Mouse (Mus musculus): ENCODE measurements around the gene Gpr84.

DNA sequence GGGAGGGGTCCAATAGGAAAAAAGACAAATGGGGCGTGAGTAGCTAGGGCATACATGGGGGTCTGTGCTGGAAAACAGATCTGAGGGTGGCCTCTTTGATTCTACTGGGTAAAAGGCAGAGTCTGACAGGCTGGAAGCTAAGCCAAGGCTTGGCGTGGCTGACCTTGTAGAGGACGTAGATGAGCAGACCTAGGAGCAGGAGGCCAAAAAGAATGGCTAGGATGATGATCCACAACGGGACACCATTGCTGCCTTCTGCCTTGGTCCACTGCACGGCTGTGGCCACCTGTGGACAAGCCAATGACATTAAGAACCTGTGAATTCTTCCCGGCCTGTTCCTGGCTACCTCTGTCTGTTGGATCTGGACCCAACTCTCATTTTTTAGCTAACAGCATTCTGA lies 35.4 kb upstream of the Gpr84 start:
- no peak for TF ChIP-seq CTCF (conservative IDR thresholded peaks at IDR 0.05; ENCODE audit: insufficient read depth, insufficient read length, low read depth, low read length)
- TF ChIP-seq POLR2A (IDR thresholded peaks at IDR 0.05; ENCODE audit: low read depth, low read length), result no peak

All from kidney, adult 2 months (tissue).